Mouse (Mus musculus) WW6 (cell line): ENCODE measurements around the gene Ubxn4.
"Not testable (repeated sequence)": the region's sequence is repeated elsewhere in the genome, so short reads cannot be mapped to it uniquely, and the experiment has no call there.

ENCODE experiments used
- DNase-seq: peaks from one replicate; pipeline ENCODE4 v3.0.0-alpha.2; 2013; ENCODE audit warnings: low read depth, low spot score

Gene Ubxn4

DNA sequence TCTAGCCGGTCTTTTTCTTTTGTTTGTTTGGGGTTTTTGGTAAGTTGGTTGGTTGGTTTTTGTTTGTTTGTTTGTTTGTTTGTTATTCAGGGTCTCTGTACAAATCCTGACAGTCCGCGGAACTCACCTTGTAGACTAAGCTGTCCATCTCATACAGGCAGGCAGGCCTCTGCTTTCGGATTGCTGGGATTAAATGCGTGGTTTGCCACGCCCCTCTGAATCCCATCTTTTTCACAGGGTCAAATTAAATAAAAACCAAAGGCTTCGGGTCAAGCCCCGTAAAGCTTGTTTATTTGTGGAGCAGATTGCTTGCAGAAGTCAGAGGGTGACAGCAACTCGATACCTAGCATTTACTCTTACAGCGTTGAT is at the start of gene Ubxn4:
Ubxn4 (plus strand) TSS at position 338 of the 369 bp plus-strand sequence.
- DNase-seq = no peak

DNA sequence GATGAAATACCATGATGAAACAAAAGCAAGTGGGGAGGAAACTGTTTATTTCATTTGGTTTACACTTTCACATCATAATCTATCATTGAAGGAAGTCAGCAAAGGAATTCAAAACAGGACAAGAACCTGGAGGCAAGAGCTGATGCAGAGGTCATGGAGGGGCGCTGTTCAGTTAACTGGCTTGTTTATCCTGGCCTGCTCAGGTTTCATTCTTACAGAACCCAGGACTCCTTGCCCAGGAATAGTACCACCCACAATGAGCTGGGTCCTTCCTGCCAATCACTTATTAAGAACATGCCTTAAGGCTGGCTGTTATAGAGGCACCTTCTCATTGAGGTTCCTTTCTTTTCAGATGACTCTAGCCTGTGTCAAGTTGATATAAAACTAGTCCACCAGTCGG is 49.8 kb upstream of the Ubxn4 start:
- DNase-seq = no peak

DNA sequence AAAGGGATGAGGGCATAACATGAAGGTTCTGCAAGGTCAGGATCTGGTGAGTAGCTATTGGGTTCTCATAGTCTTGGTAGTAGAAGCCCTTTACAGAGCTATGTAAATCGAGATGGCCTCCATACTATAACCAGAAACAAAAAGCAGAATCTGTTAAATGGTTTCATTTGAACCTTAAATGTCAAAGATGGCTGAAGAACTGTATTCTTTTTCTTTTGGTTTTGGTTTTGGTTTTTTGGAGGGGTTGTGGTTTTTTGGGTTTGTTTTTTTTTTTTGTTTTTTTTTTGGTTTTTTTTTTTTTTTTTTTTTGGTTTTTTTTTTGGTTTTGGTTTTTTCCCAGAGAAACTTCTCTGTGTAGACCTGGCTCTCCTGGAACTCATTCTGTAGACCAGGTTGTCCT is 46.4 kb upstream of the Ubxn4 start:
- DNase-seq = no peak

DNA sequence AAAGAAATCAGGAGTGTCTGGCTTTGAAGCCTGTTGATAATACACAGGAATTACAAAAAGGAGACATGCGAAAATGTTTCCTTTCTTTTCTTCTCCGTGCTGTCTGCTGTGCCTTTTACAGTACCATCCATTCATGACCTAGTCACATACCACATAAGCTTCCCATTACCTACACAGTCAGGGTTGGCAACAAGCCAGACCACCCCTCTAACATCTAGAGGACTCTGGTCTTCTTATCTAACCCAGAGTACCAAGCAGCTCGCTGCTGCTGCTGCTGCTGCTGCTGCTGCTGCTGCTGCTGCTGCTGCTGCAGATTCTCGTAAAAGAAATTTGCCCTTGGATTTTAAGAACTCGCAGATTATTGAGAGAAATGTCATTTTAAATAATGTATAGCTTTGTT is 30.5 kb upstream of the Ubxn4 start:
- no peak for DNase-seq

DNA sequence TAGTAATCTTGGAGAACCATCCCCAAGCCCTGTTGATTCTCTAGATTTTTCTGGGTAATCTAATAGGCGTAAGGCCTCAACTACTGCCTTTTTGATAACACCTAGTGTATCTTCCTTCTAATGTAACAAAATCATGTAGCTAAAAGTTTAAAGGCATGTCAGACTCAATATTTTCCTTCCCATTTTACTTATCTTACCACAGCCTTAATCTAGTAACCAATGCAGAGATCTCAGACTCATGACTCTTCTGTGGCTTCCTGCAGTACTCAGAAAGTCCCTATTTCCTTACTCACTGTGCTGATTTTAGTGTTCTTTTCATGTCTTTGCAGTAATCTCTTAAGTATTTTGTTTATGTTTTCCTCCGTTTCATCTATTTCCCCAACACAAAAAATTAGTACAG is 21.9 kb upstream of the Ubxn4 start:
- no peak for DNase-seq

DNA sequence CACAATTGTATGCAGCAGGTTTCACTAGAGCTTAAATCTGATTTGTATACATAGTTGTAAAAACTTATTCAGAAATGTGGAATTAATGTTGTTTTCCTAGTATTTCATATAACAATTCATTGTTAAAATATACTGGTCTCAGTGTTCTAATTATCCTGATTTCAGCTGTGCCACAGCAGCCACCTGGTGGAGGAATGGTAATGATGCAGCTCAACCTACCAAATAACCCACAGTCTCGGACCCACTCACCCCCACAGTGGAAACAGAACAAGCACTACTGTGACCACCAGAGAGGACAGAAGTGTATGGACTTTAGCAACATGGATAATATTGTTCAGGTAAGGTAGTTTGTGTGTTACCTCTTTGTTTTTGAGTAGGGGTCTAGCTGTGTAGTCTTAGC is 20.5 kb upstream of the Ubxn4 start:
- no peak for DNase-seq

DNA sequence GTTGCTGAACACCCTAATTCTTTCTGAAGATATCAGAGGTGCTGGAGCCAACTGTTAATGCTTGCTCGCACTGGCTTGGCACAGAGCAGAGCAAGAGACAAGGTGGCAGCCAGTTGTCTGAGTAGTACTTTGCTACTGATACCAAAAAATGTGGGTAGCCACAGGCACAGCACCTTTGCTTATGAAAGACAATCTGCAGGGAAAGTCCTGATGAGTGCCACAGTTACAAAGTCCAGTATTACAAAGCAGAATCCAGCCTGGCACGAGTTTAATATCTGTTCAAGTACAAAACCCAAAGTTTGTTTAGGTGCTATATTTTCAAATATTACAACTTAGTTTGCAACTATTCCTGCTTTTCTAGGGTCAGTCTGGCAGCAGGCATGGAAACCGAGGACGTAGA is 8.6 kb upstream of the Ubxn4 start:
- DNase-seq = no peak

DNA sequence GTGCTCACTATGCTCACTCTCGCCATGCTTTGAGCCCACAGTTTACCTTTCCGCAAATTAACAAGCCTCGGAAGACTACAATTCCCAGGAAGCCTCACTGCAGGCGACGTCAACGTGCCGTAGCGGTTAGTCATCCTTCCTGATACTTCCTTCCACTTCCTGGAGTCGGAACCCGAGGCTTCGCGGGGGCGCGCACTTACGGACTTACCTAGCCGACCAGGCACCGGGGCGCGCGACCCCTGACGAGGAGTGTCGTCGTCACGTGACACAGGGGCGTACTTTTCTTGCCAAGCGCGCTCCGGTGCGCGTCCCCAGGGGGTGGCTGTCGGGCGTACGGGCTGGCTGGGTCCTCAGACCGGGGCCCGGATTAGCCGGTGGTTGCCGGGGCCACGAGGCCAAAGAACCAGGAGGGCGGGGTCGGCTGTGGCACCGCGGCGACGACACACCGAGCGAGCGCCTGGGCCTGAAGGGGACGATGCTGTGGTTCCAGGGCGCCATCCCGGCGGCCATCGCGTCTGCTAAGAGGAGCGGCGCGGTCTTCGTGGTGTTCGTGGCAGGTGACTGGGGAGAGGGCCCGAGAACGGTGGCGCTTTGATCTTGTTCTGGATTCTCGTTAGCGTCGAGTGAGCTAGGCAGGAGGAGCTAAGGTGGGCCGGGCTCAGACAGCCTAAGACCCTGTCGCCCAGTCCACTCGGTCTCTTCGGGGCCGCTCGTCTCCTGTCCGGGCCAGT is 397 bp downstream of the Ubxn4 start:
- peak; percentile 99 for DNase-seq

DNA sequence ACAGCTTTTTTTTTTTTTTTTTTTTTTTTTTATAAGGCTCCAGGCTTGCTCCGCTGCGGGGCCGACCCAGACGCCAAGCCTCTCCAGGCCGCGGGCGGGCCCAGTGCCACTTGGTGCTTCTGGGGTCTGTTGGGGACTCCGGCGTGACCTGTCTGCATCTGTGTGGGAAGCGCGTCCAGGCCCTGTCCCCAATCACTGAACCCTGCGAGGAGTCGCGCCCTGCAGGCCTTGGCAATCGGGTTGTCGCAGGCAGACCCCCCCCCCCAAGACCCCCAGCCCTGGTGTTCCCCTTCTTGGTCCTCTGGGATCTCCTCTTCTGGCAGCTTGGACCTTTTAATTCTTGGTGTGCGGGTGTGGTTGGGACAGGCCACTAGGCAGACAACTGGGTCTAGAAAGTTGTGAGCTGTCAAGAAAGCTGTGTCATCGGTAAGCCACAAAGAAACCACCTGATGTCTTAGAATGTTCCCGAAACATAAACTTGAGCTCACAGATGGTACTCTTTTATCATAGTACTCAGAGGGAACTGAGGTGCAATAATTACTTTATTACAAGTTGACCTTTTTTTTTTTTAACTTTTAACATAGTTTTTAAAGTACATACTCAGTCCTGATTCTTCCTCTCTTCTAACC is 1.1 kb downstream of the Ubxn4 start:
- DNase-seq = no peak

DNA sequence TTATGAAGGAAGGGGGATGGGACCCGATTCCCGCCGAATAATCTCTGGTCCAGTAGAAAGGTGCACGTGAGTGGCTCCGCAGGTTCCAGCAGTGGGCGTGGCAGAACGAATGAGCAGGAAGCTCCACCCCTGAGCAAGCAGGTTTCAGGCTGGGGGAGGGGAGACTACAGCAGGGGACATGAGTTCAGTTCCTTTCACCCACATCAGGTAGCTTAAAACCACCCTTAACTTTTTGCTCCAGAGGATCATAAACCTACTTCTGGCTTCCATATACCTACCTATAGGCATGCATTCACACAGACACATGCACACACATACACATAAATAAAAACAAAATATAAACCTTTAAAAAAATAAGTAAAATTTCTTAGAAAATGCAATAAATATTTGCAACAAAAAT is 23.3 kb downstream of the Ubxn4 start:
- DNase-seq = not testable (repeated sequence)

DNA sequence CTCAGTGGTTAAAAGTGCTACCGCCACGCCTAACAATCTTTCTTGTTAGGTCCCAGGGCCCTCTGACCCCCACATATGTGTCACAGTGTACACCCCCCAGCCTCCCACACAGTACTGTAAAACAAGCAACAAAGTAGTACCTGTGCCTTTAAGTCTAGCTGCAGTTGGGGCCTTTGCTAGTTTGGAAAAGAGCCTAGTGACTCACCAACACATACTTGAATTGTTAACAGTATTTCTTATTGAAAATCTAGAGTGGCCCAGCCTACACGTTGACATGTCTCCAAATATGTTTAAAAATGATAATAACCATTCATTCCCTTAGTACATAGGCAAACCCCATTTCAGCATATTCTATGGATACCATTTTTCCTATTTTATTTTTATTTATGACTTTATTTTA is 27.0 kb downstream of the Ubxn4 start:
- no peak for DNase-seq

DNA sequence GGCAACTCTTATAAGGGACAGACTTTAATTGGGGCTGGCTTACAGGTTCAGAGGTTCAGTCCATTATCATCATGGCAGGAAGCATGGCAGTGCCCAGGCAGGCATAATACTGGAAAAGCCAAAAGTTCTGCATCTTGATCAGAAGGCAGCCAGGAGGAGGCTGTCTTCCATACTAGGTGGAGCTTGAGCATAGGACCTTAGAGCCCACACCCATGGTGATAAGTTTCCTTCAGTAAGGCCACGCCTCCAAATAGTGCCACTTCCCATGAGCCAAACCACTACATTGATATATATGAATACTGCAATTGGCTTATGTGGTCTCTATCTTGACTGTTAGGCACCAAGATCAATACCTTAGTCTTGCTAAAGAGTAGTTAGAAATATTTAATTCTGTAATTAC is 32.1 kb downstream of the Ubxn4 start:
- no peak for DNase-seq

DNA sequence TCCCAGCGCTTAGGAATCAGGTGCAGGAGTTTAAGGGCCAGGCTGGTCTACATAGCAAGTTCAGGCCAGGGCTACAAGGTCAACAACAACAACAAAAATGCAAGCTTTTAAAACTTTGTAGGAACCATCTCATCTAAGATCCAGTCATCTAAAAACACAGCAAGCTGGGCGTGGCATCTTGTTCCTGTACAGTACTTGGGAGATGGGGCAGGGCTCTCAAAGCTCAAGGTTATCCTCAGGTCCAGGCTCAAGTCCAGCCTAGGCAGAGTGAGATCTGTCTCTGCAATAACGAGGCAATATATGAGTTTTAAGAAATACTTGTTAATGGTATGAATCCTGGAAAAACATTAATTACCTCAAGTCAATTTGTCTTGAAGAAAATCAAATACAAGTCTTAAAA is 34.8 kb downstream of the Ubxn4 start:
- DNase-seq = no peak

DNA sequence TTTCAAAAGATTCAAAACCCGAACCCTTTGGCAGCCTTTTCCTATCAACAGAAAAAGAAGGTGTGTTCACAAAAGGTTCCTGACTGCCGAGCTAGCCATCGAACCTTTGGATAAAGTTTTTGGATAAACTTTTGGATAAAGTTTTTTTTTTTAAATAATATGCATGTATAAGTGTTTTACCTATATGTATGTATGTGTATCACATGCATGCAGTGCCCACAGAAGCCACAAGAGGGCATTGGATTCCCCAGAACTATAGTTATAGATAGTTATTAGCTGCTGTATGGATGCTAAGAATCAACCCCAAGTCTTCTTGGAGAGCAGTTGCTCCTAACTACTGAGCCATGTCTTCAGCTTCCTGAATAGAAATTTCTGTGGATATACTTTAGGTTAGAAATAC is 38.0 kb downstream of the Ubxn4 start:
- DNase-seq = no peak

DNA sequence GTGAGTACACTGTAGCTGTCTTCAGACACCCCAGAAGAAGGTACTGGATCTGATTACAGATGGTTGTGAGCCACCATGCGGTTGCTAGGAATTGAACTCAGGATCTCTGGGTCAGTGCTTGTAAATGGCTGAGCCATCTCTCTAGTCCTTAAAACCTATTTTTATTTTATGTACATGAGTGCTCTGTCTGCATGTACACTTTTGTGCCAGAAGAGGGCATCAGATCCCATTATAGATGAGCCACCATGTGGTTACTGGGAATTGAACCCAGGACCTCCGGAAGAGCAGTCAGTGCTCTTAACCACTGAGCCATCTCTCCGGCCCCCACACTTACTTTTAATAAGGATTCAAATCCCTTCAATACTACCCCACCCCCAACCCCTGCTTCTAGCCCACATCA is 39.2 kb downstream of the Ubxn4 start:
- DNase-seq = no peak

DNA sequence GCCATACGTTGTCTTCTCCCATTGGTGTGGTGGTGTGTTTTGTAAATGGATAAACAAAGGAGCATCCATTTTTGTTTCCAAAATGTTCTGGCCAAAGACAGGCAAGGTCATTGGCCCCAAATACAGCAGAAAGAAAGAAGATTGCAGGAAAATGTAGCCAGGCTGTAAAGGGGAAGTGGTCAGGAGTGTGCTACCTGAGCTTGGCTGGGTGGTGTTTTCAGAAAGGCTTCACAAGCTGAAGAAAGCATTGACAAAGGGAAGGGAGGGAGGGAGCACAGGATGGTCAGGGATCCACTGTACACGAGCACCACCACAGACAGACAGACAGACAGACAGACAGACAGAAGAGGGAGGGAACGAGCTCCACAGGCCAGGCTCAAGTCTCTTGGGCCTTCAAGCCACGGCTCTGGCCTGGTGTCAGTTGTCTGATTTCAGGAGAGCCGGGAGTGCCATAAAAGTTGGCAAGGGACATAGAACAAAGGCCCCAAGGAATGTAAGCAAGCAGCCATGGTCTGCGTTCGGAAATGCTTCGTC is 40.5 kb downstream of the Ubxn4 start:
- DNase-seq = no peak

DNA sequence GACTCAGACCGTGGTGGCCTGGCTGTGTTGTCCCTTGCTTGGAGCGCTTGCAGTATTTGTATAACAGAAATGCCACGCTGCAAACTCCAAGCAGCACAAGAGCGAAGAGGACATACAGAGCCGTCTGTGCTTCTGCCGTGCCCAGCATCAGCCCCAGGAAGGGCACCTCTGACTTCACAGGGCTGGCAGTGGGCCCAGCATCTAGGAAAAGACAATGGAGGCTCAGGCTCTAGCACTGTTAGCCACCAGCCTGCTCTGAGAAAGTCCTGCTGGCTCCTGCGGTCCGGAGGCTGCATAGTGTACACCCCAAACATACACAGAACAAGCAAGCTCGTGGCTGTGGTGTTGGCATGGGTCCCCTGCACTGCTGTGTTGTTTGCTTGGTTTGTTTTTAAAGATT is 41.4 kb downstream of the Ubxn4 start:
- DNase-seq = no peak

DNA sequence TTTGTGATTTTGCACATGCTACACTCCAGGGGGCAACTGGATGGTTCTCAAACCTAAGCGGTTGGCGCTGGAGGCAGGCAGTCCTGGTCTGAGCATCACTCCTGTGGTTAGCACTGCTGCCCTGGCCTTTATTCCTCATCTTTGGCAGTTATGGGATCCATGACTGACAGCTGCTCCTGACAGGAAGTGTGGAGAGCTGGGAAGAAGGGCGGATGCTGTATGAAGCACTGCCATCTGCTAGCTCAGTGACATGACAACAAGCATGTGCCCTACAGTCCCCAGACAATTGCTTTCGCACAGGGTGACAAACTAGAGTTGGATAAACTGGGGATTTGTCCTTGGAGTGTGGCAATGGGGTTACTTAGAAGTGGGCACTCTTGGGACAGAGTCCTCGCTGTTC is 46.5 kb downstream of the Ubxn4 start:
- DNase-seq = no peak

DNA sequence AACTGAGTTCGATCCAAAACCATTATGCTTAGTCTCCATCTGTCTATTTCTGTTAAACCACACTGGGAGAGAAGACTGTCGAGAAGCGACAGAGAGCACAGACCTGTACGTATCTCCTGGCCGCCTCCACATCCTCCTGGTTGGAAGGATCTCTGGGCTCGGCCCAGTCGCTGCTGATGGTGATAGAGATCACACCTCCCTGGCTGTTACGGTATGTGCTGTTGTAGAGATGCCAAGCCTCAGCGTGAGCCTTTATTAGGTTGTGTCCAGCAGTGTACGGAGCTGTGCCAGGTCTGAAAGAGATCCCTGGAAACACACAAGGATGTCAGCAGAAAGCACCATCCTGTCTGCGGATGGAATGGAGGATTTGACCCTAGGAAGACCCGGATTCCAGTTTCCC is 49.8 kb downstream of the Ubxn4 start:
- no peak for DNase-seq

DNA sequence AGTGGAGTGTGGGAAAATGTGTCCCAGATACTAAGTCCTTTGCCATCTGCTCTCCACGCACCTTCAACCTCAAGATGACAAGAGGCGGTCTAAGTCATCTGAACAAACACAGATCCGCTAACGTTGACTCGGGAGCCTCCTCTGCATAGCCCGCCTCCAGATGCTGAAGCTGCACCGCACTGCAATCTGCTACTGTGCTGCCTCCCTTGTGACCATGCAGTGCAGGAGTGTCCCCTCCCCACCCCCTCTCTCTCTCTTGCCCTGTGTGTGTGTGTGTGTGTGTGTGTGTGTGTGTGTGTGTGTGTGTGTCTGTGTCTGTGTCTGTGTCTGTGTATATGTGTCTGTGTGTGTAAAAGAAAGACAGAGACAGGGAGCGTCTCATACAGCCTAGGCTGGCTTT is 51.5 kb downstream of the Ubxn4 start:
- no peak for DNase-seq

DNA sequence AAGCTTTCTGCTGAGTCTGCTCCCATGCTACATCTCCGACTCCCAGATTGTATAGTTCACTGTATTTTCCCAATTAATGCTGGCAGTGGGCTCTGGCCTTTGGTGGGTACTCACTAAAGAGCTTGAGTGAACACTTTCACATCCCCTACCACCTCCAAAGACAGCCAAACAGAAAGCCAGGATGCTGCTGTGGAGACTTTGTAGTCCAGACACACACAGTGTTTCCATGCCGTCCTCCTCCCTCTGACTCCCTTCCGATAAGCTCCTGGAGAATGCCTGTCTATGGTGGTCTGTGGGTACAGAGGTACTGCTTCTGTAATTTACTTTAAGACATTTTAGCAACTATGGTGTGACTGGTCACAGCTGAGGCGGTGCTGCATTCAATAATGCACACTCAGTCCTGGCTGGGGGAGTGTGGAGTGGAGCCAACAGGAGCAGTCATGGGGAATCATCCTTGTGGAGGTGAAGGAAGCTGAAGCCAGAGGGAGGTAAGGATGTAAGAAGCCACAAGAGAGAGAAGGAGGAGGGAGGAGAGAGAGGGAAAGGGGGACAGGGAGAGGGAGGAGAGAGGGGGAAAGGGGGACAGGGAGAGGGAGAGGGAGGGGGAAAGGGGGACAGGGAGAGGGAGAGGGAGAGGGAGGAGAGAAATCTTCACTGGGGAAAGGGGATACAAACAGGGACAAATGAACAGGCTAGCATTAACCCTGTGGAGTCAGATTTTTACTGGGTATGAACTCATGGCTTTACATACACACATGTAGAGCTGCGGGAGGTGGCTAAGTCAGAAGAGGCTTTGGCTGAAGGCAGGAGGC is 52.2 kb downstream of the Ubxn4 start:
- no peak for DNase-seq

DNA sequence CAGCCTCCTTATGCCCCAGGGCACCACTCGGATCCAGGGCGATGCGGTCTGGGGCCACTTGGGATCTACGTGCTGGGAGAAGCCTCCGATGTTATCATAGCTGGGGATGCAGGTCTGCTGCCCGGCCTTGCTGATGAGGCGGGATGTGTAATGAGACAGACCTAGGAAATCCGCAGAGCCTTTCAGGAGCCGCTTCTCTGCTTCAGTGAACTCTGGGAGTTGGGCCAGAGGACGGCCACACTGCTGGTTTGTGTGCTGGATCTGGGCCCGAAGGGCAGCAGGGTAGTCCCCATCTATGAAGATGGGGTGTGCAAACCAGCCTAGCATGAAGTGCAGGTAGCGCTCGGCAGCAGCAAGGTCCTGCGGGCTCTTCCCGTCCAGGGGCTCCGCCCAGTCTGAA is 60.1 kb downstream of the Ubxn4 start:
- no peak for DNase-seq

DNA sequence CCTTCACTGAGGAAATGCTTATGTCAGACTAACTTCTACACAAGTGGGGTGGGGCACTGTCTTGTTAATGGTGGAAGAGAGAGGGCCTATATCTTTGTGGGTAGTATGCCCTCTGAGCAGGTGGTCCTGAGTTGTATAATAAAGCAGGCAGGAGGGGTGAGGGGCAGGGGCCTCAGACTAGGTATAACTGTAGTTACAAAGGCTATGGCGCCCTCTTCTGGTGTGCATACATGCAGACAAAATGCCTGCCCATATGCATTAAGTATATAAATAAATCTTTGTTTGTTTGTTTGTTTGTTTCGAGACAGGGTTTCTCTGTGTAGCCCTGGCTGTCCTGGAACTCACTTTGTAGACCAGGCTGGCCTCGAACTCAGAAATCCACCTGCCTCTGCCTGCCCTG is 65.3 kb downstream of the Ubxn4 start:
- no peak for DNase-seq
